Mouse (Mus musculus): Measurements from ENCODE around the gene Glod4.
A peak's percentile ranks its signal among the peaks of the same experiment; 100 is the strongest.
"Not testable (repeated sequence)": the region's sequence is repeated elsewhere in the genome, so short reads cannot be mapped to it uniquely, and the experiment has no call there.

Glod4 gene

DNA sequence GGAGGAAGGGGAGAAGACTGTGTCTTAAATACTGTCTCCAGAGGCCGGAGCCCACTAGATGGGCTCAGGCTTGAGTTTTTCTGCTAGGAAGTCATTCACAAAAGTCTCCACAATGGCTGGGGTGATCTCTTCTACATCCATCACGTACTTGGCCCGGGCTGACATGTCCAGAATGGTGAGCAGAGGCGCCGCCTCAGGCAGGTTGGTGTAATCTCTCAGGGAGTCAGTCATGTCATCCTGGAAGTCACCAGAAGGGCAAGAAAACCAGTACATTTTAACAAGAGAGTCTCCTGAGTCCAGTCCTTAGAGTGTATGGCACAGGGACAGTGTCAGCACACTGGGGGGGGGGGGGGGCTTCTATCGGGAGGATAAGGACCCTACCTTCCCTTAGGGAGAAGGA lies 15.0 kb upstream of the Glod4 start:
- DNase-seq (ENCODE audit: extremely low read depth, low read depth): no peak

DNA sequence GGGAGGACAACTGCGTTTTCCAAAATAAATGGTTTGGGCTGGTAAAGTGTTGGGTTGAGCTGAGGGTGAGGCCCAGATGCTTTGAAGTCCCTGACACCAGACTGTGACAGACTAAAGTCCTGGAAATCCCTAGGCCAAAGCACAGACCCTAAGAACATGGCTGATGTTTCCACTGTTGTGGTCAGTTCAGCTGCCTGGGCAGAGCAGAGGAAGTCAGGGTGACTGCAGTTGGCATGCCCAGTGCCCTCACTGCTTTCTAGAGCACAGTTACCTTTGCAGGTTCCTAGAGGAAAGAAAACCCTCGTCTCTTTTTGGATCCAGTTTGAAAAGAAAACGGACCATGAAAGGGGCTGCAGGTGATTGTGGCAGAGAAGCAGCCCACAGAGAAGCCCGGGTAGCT lies 13.9 kb upstream of the Glod4 start:
- no peak for DNase-seq (ENCODE audit: extremely low read depth, low read depth)

DNA sequence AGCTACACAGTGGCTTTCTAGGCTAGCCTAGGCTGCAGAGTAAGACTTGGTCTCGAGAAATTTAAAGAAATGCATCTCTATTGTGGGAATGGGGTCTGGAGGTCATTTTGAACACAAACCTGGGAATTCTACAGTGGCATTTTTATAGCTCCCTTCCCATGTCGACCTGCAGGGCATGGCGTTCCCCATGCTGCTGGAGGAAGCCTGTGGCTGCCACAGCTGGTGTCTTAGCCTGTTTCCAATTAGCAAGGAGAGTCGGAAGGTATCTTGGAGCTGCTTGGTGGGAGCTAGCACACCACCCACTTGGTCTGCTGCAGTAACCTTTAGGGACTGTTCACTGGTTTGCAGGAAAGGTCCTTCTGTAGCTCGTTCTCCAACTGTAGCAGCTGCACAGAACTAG lies 12.6 kb upstream of the Glod4 start:
- no peak for DNase-seq (ENCODE audit: extremely low read depth, low read depth)

DNA sequence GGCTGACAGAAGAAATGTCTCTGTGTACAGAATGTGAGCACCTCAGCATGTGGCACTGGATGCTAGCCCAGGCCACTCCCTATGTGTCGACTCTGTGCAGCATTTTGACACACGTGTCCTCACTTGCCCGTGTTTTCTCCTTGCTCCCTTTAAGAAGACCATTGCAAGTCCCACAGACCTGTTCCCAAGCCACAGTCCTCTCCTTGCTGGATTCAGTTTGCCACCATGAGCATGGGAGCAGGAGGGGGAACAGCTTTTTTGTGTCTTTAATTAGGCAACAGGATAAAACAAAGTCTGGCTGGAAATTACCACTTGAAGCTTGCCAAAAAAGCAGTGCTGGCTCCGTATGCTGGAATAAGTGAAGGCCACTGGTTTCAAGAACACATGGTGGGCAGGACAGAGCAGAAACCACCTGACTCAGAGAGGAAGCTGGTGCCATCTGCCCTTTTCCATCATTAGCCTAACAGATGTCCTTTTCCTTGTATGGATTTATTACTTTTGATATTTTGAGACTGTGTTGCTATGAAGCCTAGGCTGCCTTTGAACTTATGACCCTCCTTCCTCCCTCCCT lies 12.0 kb upstream of the Glod4 start:
- no peak for DNase-seq (ENCODE audit: extremely low read depth, low read depth)

DNA sequence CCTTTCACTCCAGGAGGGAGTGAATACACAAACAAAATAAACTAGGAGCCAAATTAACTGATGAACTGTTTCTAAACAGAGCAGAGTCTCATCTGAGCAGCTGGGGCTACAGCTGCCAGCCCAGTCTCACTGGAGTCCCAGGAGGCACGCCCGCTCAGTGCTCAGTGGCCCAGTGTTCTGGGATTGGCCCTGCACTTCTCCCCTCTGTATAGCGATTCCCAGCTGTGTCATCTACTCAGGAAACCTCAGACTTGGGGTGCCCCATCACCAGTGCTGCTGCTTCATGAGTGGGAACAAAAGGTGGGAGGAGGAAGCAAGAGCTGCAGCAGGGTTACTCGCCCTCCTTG lies 10.4 kb upstream of the Glod4 start:
- no peak for DNase-seq (ENCODE audit: extremely low read depth, low read depth)

DNA sequence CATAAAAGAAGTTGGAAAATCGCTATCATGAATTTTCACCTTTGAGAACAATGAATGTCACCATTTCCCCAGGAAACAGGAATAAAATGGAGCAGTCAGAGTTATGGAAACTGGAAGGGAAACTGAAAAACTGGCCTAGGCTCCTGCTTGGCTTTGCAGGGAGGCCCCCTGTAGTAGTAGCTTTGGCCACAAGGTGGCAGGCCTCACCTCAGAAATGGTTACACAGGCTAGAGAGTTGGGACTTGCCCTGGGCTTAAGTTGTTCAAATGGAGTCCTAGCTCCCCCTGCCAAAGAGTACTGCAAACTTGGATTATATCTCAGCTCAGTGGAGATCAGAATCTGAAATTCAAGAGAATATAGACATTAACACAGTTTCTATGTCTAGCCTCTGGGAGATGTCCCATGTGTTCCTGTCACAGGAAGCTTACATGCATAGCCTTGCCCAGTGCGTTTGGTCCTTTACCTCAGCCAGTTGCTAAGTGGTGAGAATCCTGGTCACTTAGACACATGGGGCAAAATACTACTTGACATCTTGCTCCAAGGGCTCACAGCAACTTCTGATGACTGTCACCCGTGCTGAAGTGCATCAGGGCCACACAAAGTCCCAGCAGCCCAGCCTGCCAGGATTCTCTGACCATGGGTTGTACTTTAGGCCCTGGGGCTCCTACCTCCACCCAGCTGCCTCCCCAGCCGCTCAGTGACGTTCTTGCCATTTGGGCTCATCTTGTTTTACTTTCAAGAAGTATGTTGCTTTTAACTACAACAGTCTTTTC lies 9.8 kb upstream of the Glod4 start:
- DNase-seq (ENCODE audit: extremely low read depth, low read depth): peak; percentile 20

DNA sequence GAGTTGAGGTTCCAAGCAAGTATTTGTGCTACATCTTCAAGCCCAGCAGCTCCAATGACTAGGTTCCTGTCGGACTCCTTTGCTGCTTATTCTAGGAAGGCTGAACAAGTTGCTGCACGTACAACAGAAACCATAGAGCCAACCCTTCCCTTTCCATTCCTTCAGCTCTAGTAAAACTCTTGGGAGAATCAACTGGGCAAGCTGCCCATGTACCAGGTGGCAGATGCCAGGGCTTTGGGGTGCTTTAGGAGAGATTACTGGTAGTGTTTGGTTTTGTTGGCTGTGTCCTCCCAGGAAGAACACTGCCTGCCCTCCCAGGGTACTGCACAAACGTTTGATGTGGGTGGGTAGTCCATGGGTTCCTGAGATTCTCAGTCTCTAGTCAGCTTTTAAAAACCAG lies 8.5 kb upstream of the Glod4 start:
- no peak for DNase-seq (ENCODE audit: extremely low read depth, low read depth)

DNA sequence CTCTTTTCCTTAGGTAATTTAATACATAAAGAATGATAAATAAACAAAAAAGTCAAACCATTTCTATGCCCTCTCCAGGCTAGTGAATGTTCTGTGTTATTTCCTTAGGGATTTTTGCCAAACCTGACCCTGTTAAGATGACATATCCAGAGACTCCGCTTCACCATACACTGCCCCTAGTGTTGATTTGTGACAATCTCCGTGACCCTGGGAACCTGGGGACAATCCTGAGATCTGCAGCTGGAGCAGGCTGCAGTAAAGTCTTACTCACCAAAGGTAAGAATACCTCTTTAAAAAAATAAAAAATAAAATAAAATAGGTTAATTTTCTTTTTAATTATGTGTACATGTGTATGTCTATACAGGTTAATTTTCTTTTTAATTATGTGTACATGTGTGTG lies 3.7 kb upstream of the Glod4 start:
- DNase-seq (ENCODE audit: extremely low read depth, low read depth): no peak

DNA sequence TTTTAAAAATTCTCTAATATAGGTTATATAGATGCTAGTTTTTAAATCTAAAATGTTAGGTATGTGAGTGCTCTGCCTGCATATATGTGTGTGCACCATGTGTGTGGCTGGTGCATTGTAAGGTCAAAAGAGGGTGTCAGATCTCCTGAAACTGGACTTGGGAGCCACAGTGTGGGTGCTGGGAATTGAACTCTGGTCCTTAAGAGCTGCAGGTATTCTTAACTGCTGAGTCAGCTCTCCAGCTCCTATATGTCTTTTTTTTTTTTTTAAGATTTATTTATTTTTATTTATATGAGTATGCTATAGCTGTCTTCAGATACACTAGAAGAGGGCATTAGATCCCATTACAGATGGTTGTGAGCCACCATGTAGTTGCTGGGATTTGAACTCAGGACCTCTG lies 2.9 kb upstream of the Glod4 start:
- no peak for DNase-seq (ENCODE audit: extremely low read depth, low read depth)

DNA sequence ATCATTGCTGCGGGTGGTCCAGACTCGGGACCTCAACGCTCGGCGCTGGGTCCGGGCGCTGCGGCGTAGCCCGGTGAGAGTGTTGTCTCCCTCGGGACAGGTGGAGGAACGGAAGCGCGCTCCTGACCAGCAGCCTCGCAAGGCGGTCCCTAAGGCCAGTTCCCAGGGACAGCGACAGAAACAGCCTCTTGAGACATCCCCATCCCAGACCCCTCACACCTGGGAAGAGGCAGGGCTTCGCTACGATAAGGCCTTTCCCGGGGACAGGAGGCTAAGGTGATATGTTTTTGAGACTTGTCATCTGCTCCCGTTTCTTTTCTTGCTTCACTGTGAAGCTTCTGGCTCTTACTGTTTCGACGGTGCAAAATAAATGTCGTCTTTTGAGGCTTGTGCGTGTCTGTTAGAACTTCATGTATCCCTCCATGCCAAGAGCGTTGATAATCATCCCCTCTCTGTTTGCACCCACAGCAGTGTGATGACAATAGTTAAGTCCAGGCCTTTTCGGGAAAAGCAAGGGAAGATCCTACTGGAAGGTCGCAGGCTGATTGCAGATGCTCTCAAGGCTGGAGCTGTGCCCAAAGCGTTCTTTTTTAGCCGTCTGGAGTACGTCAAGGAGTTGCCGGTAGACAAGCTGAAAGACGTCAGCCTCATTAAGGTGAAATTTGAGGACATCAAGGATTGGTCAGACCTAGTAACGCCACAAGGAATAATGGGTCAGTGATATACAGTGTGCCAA lies 454 bp upstream of the Glod4 start:
- no peak for DNase-seq (ENCODE audit: extremely low read depth, low read depth)

DNA sequence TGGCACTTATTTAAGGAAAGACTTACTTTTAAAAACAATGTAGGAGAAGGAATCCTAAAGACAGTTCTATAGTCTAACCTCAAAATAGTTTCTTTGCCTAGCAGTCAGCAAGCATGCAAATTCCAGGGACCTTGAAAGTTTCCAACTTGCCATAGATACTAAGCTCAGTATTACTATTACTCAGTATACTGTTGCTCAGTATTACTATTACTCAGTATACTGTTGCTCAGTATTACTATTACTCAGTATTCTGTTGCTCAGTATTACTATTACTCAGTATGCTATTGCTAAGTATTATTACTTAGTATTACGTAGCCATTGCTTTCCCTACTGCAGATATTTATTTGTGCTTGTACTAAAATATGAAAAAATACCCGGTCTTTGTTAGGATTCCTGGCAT lies 3.8 kb downstream of the Glod4 start:
- no peak for DNase-seq (ENCODE audit: extremely low read depth, low read depth)

DNA sequence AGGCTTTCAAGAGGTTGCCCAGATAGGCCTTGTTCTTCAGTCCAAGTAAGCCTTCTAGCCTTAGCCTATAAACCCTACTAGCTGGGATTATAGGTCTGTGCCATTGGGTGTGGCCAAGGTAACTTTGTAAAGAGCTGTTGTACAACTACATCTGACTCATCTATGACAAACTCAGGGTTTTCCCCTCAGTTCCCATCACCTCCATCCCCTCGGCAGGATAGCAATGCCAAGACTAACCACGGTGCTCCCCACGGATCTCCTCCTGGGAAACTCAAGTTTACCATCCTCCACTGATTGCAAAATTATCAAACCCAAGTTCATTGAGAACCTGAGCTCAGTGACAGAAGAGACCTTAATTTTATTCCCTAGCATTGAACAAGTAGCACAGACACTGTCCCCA lies 7.4 kb downstream of the Glod4 start:
- no peak for DNase-seq (ENCODE audit: extremely low read depth, low read depth)

DNA sequence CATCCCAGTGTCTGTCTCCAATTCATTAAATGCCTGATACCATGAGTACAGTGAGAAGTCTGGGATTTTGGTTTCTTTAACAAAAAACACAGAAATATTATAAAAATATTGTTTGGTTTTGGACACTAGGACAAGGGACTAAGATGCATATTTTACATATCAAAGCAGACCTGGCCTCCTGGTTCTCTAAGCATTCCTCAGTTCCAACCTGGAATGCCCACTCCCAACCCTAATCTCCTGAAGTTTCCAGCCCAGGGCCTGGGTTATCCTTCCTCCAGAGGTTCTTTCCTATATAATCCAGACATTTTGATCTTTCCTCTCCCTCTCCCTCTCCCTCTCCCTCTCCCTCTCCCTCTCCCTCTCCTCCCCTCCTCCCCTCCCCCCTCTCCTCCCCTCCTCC lies 18.5 kb downstream of the Glod4 start:
- no peak for DNase-seq (ENCODE audit: extremely low read depth, low read depth)

DNA sequence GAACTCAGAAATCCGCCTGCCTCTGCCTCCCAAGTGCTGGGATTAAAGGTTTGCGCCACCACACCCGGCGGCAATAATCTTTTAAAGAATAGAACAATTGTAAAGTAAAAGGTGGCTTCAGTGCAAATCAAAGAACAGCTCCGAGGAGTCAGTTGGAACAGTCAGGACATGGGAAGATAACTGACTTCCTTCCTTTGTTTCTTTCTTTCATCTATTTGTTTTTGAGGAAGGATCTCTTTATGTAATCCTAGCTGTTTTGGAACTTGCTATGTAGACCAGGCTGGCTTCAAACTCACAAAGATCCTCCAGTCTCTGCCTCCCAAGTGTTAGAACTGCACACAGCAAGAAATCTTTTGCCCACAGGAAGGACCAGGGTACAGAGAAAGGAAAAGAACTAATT lies 18.9 kb downstream of the Glod4 start:
- DNase-seq (ENCODE audit: extremely low read depth, low read depth): no peak

DNA sequence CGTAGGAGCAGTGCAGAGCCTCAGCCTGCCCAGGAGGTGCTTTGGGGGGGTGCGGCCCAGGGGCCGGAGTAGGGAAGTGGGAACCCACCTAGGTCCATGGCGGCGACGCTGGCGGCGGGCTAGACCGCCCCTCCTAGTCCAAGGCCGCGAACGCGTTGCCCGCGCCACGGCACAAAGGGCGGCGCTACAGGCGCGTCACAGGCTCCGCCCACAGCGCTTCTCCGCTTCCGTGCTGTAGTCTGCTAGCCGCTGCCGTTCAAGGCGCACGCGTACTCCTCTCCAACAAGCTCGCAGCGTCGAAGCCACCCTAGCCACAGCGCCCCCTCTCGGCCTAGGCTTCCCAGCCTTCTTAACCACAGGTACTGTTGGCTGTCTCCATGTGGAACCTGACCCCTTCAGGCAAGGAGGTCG lies 26.1 kb downstream of the Glod4 start, which contains the start of the genes Dbil5 and Gemin4:
Dbil5 (plus strand) TSS at position 219 of the 411 bp plus-strand sequence.
Gemin4 (minus strand) TSS at position 275 of the 411 bp plus-strand sequence.
- peak; percentile 93 for DNase-seq (ENCODE audit: extremely low read depth, low read depth)

DNA sequence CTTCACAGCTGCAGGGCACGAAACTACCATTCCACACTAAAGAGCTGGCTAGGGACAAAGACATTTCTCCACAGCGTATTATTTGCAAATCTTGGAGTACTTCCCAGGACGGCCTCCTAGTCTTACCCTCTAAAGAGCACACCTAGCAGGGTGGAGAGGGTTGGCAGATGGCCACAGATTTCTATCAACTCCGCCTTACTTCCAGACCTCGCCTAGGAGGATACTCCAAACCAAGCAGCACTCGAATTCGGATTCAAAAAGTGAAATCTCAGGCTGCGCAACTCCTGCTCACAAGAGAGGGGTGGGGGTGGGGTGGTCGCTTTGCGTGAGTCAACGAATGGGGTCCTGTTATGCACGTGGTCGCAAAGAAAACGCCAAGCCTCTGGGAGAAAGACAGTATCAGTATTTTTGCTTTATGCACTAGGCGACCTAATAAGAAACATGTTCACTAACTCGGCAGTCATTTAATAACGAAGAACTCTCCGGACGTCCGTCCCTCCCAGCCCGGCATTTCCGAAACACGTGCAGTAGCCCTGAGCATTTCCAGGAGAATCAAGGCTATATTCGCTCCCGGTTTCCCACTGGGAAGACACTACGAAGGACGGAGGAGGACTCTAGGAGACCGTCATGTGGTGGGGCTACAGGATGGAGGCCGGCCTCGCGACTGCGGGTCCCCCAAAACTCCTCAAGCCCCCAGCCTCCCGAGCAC lies 26.7 kb downstream of the Glod4 start:
- peak; percentile 28 for DNase-seq (ENCODE audit: extremely low read depth, low read depth)

DNA sequence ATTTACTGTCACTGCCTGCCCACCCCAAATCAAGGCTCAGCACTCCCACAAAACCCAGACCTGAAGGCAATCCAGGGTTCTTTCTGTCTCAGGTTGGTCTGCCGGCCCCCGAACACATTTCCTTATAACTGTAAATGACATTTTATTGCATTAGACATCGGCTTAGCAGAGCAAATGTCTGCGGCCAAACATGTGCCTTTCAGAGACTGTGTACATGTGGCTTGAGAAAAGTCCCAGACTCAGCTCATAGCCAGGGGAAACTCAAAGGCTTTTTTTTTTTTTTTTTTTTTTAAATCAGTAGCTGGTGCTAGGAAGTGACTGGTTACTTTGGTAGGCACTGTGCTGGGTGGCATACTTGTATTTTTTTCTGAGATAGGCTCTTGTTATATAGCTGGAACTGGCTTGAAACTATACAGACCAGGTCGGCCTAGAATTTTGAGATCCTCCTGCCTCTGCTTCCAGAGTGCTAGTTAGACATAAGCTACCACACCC lies 27.4 kb downstream of the Glod4 start:
- peak; percentile 4 for DNase-seq (ENCODE audit: extremely low read depth, low read depth)

DNA sequence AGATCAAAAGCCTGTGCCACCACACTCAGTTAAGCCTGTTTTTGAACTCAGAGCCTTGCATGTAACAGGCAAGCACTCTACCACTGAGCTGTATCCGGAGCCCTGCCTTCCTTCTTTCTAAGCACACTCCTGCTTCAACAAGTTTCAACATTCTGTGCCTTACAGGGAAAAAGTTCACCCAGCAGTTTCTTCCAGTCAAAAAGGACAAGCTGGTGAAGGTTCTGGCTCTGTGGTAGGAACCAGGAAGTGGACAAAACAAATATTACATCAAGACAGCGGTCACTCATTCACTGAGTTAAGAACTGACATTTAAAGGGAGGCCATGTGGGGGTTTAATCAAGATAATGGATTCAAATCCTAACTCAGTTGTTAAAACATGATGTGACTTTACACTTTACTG lies 28.5 kb downstream of the Glod4 start:
- no peak for DNase-seq (ENCODE audit: extremely low read depth, low read depth)

DNA sequence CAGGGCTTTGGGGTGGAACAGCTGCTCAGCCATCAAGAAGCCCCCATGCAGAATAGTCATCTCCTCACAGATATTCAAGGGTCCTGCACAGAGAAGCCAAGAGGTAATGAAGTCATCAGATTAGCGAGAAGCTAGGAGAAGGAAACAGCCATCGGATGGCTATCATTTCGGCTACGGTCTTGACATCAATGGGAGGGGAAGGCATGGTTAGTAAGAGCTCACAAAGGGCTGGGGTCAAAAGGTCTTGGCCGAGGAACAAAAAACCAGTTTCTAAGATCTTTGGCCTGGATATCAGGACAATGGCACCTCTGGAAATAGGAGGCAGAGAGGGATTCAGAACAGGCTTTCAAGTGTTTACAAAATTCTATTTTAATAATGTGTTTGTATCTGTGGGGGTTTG lies 29.7 kb downstream of the Glod4 start:
- no peak for DNase-seq (ENCODE audit: extremely low read depth, low read depth)

DNA sequence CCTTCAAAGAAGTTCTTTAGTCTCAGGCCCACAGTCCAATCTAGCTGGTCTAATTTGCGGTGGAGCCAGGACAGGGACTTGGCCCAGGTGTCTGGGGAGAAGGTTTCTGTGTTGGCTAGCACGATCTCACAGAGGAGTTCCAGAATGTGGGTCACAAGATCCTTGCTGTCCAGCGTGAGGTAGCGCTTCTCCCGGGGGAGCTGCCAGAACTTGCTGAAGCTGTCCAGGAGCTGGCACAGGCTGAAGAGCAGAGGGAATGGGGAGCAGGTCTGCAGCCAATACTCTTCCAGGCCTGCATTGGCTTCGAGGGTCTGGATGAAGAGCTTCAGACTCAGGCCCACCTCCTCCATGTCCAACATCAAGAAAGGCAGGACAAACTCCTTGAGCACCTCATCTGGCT lies 31.9 kb downstream of the Glod4 start:
- DNase-seq (ENCODE audit: extremely low read depth, low read depth): not testable (repeated sequence)

DNA sequence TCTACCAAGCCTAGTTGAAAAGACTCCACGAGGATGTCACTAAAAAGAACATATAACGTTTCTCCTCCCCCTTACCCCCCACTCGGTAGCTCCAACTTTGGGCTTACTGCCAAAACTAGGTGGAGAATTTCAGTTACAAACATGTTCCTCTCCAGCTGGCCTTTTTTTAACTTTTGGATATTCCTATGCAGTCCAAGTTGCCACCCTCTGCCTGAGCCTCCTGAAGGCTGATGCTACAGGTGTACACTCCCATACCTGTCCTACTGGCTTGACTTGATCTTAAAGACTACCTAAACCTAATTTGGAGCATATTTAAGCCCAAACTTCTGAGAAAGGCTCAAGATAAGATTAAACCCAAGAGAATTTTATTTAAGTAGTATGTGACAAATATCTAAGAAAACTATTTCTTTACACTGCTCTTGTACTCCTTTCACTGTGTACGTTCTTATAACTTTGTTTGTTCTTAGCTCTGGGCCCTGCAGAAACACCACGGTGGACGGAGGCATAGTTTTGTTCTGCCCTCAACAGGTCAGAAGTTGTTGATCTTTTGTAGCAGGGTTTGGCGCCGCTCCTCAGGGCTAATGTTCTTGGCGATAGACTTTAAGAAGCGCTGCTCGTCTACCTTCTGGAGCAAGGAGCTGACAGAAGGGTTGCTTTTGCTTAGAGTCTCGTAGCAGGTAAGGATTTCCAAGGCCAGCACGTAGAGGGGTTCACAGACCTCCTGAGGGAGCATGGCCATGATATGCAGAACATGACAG lies 33.1 kb downstream of the Glod4 start:
- no peak for DNase-seq (ENCODE audit: extremely low read depth, low read depth)

All from MEL-GATA-1-ER (cell line).